ENCODE assay signal across 10 mouse cellular contexts in the genomic region with DNA sequence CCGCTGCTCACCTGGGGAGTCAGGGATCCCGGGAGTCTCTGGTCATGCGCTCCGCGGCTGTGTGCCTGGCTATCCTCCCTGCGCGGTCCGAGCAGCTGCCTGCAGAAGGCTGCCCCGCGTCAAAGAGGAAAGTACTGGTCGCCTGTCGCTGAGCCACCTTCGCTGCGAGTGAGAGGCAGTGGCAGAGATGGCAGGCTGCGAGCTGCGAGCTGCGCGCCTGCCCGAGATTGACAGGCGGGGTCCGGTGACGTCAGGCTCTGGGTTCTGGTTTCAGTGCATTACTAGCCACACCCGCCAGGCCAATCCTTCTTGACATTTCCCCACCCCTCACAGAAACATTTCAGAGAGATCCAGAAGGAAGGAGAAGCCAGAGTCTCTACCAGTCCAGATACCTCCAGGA. TPM values are rescaled to one million over a fixed set of nuclear protein-coding genes. Genes with fewer than 3 reads are reported as not detected.
DNase-seq lines count a peak whose midpoint lies in the region; ATAC-seq lines count a peak whose summit lies in the region.
"Had no signal": no experiment of that assay in that cellular context is flagged by ENCODE, and none has a peak within 500 bp of the region (broad histone marks: within the 10 kb centered on the region; RNA-seq: fewer than 3 reads in every experiment).

TSS of gene Gpr6 (minus strand) at position 170 of the 400 bp plus-strand sequence.

- intact Hi-C loops in heart, postnatal 10 days (cut with DNase I), result no loop called here
- intact Hi-C loops in left cerebral cortex, postnatal 36 days (cut with DNase I), result no loop called here

- 1% methylated on average over 23 of the region's 23 CpGs for WGBS in heart, embryonic 15.5 days

- peaks cover 42% of the 10 kb centered on the region for H3K27me3 ChIP-seq in heart, embryonic 15.5 days
- H3K27me3 ChIP-seq: CH12.LX had no signal

- ATAC-seq in heart, embryonic 15.5 days (replicated peaks; ENCODE audit: insufficient number of reproducible peaks, insufficient read depth, low FRiP score, low read depth), result no peak

- no peak for DNase-seq in heart, postnatal 10 days
- peak; percentile 10 for DNase-seq in cerebellum, adult 9-10 months
- peak; percentile 20 to 51 for DNase-seq in frontal cortex, postnatal 14 days (ENCODE audit: low spot score in 2 of 2)
- DNase-seq in left cerebral cortex, postnatal 36 days (ENCODE audit: low spot score in 2 of 2), result peak; percentile 46 to 52
- DNase-seq in right cerebral cortex, postnatal 36 days (ENCODE audit: low spot score in 2 of 2), result peak; percentile 46 to 56
- DNase-seq in B cell, adult 2 months, result no peak
- no peak for DNase-seq in spleen, postnatal 14 days (ENCODE audit: low spot score in 2 of 2)

- H3K9ac ChIP-seq in heart, embryonic 15.5 days, result no peak within 1 kb of the TSS

- H3K4me2 ChIP-seq in heart, embryonic 15.5 days, result peak within 1 kb of the TSS; percentile 37

- peaks cover 13% of the 10 kb centered on the region for H3K4me1 ChIP-seq in heart, embryonic 15.5 days (replicated peaks)

- H3K4me3 ChIP-seq in heart, embryonic 15.5 days, result peak within 1 kb of the TSS; percentile 17; the same call in 1 of the 2 replicates

- H3K27ac ChIP-seq in heart, embryonic 15.5 days, result no peak within 1 kb of the TSS

- H3K36me3 ChIP-seq in heart, embryonic 15.5 days, result no peaks in the 10 kb centered on the region

- no peaks in the 10 kb centered on the region for H3K9me3 ChIP-seq in heart, embryonic 15.5 days (replicated peaks)

RNA-seq across cellular contexts. Expression of gene Gpr6, which starts in this region (rescaled TPM):
- polyA plus RNA-seq in heart, embryonic 15.5 days (2015; fragmentation: Nextera tagmentation; extraction: Ambion mirVana), result not detected in 2 replicates
- total RNA-seq in heart, postnatal 10 days (2021), result not detected
- total RNA-seq in left cerebral cortex, postnatal 36 days (2021), result 1 to 10 TPM; 7.8 to 7.9 TPM
- total RNA-seq: CH12.LX had no signal
- polyA plus RNA-seq: gonadal fat pad, adult 2 months had no signal

Comparison
In these comparisons a context has a peak if more than half of its experiments do, and no peak if none do; other contexts are left out.
1. RNA of gene Gpr6 (total RNA-seq): 7.8 to 7.9 TPM in left cerebral cortex, postnatal 36 days; not detected in heart, postnatal 10 days; every median in the first group is over 4 times any median in the second.
2. DNase-seq: peak in cerebellum, adult 9-10 months (single experiment), frontal cortex, postnatal 14 days (2 of 2), left cerebral cortex, postnatal 36 days (2 of 2) and right cerebral cortex, postnatal 36 days (2 of 2); none in heart, postnatal 10 days (0 of 2), B cell, adult 2 months (0 of 2) and spleen, postnatal 14 days (0 of 2).